Mouse (Mus musculus) spleen, adult 2 months (tissue): ENCODE measurements around the gene Ahctf1. TPM values are rescaled to one million over a fixed set of nuclear protein-coding genes. Genes with fewer than 3 reads are reported as not detected.
A peak's percentile ranks its signal among the peaks of the same experiment; 100 is the strongest.

Experiments
- DNase-seq, 2 experiments: peaks; one replicate each; pipeline versions ENCODE4 v3.0.0 to v3.0.0-alpha.2; 2012 to 2021; ENCODE audit warnings: low spot score in 2 of 2, low read depth in 1 of 2
- H3K27ac ChIP-seq: fragments of 200-500 bp; 2 replicates; pipeline ENCODE4 v1.5.1; 2012; ENCODE audit warnings: low read length, inconsistent platforms; ENCODE audit not compliant: insufficient read depth
- H3K27me3 ChIP-seq: fragments of 200-500 bp; 2 replicates; pipeline ENCODE4 v1.6.1; 2012; ENCODE audit warnings: mild to moderate bottlenecking, moderate library complexity, low read length, inconsistent platforms; ENCODE audit not compliant: control insufficient read depth, insufficient read depth
- H3K36me3 ChIP-seq: fragments of 200-500 bp; 2 replicates; pipeline ENCODE4 v1.6.1; 2012; ENCODE audit warnings: mild to moderate bottlenecking, low read length, inconsistent platforms; ENCODE audit not compliant: control insufficient read depth, insufficient read depth
- H3K4me1 ChIP-seq: fragments of 200-500 bp; 2 replicates; pipeline ENCODE4 v1.6.1; 2011; ENCODE audit warnings: inconsistent platforms; ENCODE audit not compliant: control insufficient read depth, insufficient read depth, insufficient read length
- H3K4me3 ChIP-seq: fragments of 200-500 bp; 2 replicates; pipeline ENCODE4 v1.5.1; 2011; ENCODE audit warnings: mild to moderate bottlenecking, inconsistent platforms; ENCODE audit not compliant: insufficient read depth, insufficient read length; ENCODE audit errors: extremely low read depth
- CTCF ChIP-seq: fragments of 200-500 bp; IDR thresholded peaks from 2 replicates; pipeline ENCODE4 v1.5.1; 2011; ENCODE audit warnings: mild to moderate bottlenecking, inconsistent platforms; ENCODE audit not compliant: insufficient read depth, insufficient read length, insufficient replicate concordance; ENCODE audit errors: extremely low read depth
- POLR2A ChIP-seq: fragments of 200-500 bp; IDR thresholded peaks from 2 replicates; pipeline ENCODE4 v1.6.1; 2011; ENCODE audit warnings: low read depth, low read length, inconsistent platforms
- WGBS: fragments of 180-500 bp; shearing (Covaris S2); methylation state at CpG from one replicate; pipeline ENCODE4 v1.1.7; 2018; 5-methylcytosine and 5-hydroxymethylcytosine counted together
- polyA plus RNA-seq: library from polyadenylated mRNA; depleted of rRNA; stranded (reverse); fragments of >200 nt; gene quantifications from 2 replicates; pipeline ENCODE4 v1.2.3, GENCODE M21; 2012; rRNA removed

Ahctf1 gene
- 5.6 and 6.4 TPM in 2 replicates for polyA plus RNA-seq

DNA sequence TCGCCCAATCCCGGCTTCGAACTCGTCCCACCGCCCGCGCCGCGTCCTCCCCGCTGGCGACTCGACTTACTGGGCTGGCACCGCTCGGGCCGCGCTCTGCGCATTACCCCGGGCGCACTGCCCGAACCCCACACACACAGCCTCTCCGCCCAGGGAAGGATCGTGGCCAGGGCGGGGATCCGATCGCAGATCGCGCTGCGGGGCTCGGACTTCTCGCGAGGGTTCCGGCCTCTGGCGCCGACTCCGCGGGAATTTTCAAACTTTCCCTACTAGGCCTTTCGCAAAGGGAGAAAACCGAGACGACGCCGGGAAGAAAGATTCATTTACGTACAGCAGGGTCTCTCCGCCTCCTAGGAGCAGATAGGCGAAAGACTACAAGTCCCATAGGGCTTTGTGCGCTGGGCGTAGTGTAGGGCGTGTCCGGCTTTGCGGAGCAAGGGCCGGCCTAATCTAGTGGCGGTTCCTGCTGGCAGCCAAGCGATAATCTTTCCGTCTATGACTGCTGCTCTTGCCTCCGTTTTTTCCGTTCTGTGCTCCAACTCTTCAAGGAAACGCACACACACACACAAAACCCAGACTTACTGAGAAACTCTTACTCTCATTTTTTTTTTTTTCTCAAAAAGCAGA is at the start of gene Ahctf1:
Ahctf1 (minus strand) TSS at position 168 of the 627 bp plus-strand sequence.
- H3K36me3 ChIP-seq: no peaks in the 10 kb centered on the region; the same call in 1 of the 2 replicates
- no peaks in the 10 kb centered on the region for H3K27me3 ChIP-seq
- under 1% methylated on average over 56 of the region's 56 CpGs for WGBS
- H3K4me3 ChIP-seq: peak within 1 kb of the TSS; percentile 97
- peak; percentile 88 to 91 for DNase-seq
- peak within 1 kb of the TSS; percentile 99 for H3K27ac ChIP-seq
- TF ChIP-seq CTCF (peak; percentile 12; the same call in 1 of the 2 replicates), POLR2A (peak; percentile 81)
- H3K4me1 ChIP-seq: peaks cover 9% of the 10 kb centered on the region

DNA sequence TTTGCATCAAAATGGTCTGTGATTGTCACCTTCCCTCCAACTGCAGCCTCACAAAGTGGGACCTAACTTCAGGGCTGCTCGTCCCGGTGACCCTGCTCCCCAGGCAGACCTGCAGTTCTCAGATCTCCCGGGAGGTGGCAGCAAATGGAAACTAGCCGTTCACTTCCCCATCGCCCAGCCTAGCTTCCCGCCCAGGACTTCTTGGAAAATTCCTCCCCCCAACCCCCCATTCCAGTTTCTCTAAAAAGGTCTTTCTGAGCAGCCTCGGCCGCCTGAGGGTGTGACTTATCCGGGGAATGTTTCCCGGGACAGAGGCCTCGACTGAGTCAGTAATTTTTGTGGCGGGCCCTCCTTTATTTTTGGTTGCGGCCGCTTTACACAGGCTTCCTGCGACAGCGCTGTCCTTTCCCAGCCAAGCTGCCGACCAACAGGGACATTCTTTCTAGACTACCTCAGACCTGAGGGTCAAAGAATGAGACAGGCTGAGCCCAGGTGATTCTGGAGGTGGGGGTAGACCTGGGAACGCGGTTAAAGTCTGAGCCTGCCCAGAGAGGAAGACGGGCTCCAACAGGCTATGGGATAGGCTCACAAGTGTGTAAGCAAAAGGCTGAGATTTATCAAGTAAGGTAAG is 44.4 kb upstream of the Ahctf1 start:
- TF ChIP-seq CTCF (peak; percentile 71; the same call in 1 of the 2 replicates), POLR2A (no peak)
- H3K27ac ChIP-seq: no peak overlapping the region
- H3K36me3 ChIP-seq: no peaks in the 10 kb centered on the region
- no peaks in the 10 kb centered on the region for H3K27me3 ChIP-seq
- 13% methylated on average over 20 of the region's 20 CpGs for WGBS
- peak in 1 of 2 experiments; percentile 75 for DNase-seq
- H3K4me1 ChIP-seq: no peaks in the 10 kb centered on the region
- H3K4me3 ChIP-seq: no peak overlapping the region

DNA sequence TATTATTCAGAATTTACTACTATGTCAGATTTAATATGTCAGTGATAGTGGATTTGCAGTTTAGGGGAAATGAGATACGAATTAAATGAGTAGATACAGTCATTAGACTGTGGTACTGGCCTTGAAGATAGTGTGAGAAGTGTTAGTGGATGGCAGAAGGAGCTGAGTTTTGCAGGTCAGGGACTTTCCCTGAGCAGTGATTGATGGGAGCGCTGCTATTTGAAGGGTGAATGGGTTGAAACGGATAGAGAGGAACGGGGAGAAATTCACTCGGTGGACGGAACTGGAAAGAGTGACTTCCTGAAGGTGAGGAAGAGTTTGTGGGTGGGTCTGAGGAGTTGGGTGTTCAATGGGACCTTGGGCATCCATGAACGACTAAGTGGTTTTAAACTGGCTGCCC is 43.7 kb upstream of the Ahctf1 start:
- WGBS: 29% methylated on average over 7 of the region's 7 CpGs
- no peak overlapping the region for H3K4me3 ChIP-seq
- H3K36me3 ChIP-seq: no peaks in the 10 kb centered on the region
- TF ChIP-seq CTCF (no peak), POLR2A (no peak)
- H3K27ac ChIP-seq: no peak overlapping the region
- H3K4me1 ChIP-seq: no peaks in the 10 kb centered on the region
- DNase-seq: no peak
- H3K27me3 ChIP-seq: no peaks in the 10 kb centered on the region

DNA sequence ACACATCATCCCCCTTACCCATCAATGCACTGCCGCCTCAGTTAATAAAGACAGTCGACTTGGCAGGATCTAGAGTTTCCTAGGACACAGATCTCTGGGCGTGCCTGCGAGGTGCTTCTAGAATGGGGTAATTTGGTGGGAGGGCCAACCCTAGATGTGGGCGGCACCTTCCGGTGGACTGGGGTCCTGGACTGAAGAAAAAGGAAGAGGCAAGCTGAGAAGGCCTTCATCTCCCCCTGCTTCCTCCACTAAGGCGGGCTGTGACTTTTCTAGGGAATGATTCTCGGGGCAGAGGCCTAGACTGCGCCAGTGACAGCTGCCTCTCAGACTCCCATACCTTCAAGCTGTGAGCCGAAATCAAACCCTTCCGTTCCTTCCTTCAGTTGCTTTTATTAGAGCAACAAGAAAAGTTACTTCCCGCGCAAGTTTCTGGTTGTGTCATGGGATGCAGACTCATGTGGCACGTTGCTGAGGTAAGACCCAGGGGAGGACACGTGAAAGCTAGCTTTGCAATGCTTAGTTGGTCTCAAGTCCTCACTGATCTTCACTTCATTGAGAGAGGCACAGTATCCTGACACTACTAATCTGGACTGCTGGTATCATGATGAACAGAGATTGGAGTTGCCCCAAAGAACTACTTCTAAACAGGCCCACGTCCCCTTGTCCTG is 42.5 kb upstream of the Ahctf1 start:
- H3K4me3 ChIP-seq: no peak overlapping the region
- no peak for DNase-seq
- no peak for TF ChIP-seq POLR2A
- no peak for TF ChIP-seq CTCF
- H3K36me3 ChIP-seq: no peaks in the 10 kb centered on the region
- H3K27ac ChIP-seq: no peak overlapping the region
- H3K27me3 ChIP-seq: no peaks in the 10 kb centered on the region
- WGBS: 89% methylated on average over 16 of the region's 16 CpGs
- H3K4me1 ChIP-seq: no peaks in the 10 kb centered on the region

DNA sequence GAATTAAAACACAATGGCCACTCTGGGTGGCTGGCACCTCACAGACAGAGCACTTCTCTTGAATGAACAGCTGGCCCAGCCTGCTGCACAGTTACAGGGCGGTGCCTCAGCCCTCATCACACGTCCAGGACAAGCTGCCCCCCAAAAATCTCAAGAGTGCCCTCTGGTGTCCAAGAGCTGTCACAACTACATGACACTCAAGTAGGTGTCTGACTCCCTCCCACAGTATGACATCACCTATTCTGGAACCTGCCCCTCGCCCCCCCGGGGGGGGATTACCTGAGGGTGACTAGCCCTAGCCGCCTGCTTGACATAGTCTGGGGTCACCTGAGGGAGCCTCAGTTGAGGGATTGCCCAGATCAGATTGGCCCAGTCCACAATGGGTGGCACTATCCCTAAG is 41.4 kb upstream of the Ahctf1 start:
- Histone ChIP-seq H3K4me3 (no peak overlapping the region), H3K36me3 (no peaks in the 10 kb centered on the region), H3K27ac (no peak overlapping the region), H3K4me1 (no peaks in the 10 kb centered on the region), H3K27me3 (no peaks in the 10 kb centered on the region)
- WGBS: 20% methylated on average over 5 of the region's 5 CpGs
- peak; percentile 67; the same call in 1 of the 2 replicates for TF ChIP-seq CTCF
- TF ChIP-seq POLR2A: no peak
- DNase-seq: peak; percentile 54 to 69

DNA sequence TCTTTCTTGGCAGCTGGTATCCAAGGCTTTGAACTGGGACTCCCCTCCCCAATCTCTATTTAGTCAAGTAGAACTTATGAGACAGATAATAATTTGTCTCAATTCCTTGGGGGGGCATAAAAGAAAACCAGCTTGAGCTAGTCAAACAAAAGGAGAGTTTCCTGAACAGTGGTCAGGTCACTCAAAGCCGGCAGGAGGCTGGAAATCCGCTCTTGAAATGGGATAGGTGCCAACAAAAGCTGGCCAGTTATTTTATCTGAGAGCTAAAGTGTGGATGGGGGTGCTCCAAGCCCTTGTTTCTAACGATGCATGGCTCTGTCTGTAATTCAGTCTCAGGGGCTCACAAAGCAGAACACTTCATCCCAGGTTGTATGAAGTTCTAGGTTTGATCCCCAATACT is 40.5 kb upstream of the Ahctf1 start:
- H3K27ac ChIP-seq: no peak overlapping the region
- no peak overlapping the region for H3K4me3 ChIP-seq
- DNase-seq: no peak
- WGBS: 69% methylated on average over 3 of the region's 3 CpGs
- no peaks in the 10 kb centered on the region for H3K27me3 ChIP-seq
- TF ChIP-seq CTCF (no peak), POLR2A (no peak)
- no peaks in the 10 kb centered on the region for H3K36me3 ChIP-seq
- H3K4me1 ChIP-seq: no peaks in the 10 kb centered on the region
